Mouse (Mus musculus) cerebellum, adult 2 months (tissue): ENCODE measurements at regions not wholly inside any gene's neighbourhood (a gene's known extent, or its start where the extent isn't known, plus 50 kb on each side); places are given as distances from the start of the nearest gene placed in this dataset.

Experiments used
- CTCF ChIP-seq: fragments of 200-500 bp; IDR thresholded peaks from 2 replicates; pipeline ENCODE4 v1.5.1; 2011; ENCODE audit warnings: low read depth, mild to moderate bottlenecking, control low read depth, low read length, moderate library complexity, borderline replicate concordance; ENCODE audit not compliant: insufficient read depth
- POLR2A ChIP-seq: fragments of 200-500 bp; IDR thresholded peaks from 2 replicates; pipeline ENCODE4 v1.6.1; 2011; ENCODE audit warnings: low read length, control low read depth, borderline replicate concordance; ENCODE audit not compliant: insufficient read depth

GRCm38 (mm10) chr10:14328846-14329245 is 216.6 kb downstream of the Adgrg6 start:
- no peak for TF ChIP-seq CTCF
- TF ChIP-seq POLR2A, result no peak
